Mouse (Mus musculus) lung, embryonic 14.5 days (tissue): ENCODE results near the gene Retreg1. TPM values are rescaled to one million over a fixed set of nuclear protein-coding genes. Genes with fewer than 3 reads are reported as not detected.

Source experiments
- ATAC-seq: fragments of 200-750 bp; cut with Nextera tagmentation; 2 replicates; pipeline ENCODE4 v1.8.0; 2017; ENCODE audit warnings: mild to moderate bottlenecking, moderate TSS enrichment, moderate library complexity; ENCODE audit not compliant: insufficient read depth
- DNase-seq: peaks from one replicate; pipeline ENCODE4 v3.0.0-alpha.2; 2015
- H3K27ac ChIP-seq: fragments of 300-500 bp; sonication (generic); 2 replicates; pipeline ENCODE4 v1.5.1; 2014; ENCODE audit warnings: low read depth, mild to moderate bottlenecking, moderate library complexity
- H3K27me3 ChIP-seq: fragments of 300-500 bp; sonication (generic); 2 replicates; pipeline ENCODE4 v1.6.1; 2014; ENCODE audit warnings: low read length, control low read depth; ENCODE audit not compliant: insufficient read depth
- H3K36me3 ChIP-seq: fragments of 300-500 bp; sonication (generic); 2 replicates; pipeline ENCODE4 v1.6.1; 2014; ENCODE audit warnings: control low read depth; ENCODE audit not compliant: insufficient read depth
- H3K4me1 ChIP-seq: fragments of 300-500 bp; sonication (generic); 2 replicates; pipeline ENCODE4 v1.6.1; 2014; ENCODE audit warnings: antibody characterized with exemption, control low read depth; ENCODE audit not compliant: insufficient read depth
- H3K4me2 ChIP-seq: fragments of 300-500 bp; sonication (generic); 2 replicates; pipeline ENCODE4 v1.6.1; 2014; ENCODE audit warnings: mild to moderate bottlenecking
- H3K4me3 ChIP-seq: fragments of 300-500 bp; sonication (generic); 2 replicates; pipeline ENCODE4 v1.5.1; 2014; ENCODE audit warnings: low read depth, low read length
- H3K9ac ChIP-seq: fragments of 300-500 bp; sonication (generic); 2 replicates; pipeline ENCODE4 v1.6.1; 2014
- H3K9me3 ChIP-seq: fragments of 300-500 bp; sonication (generic); 2 replicates; pipeline ENCODE4 v1.6.1; 2016; ENCODE audit warnings: low read depth, low read length, control low read depth
- CTCF ChIP-seq: IDR thresholded peaks from 2 replicates; pipeline ENCODE4 v1.5.1; 2016; ENCODE audit warnings: antibody characterized with exemption, low read depth
- WGBS: fragments of 180-500 bp; shearing (Covaris S2); extraction: QIAGEN DNeasy Blood & Tissue Kit; methylation state at CpG from one replicate; pipeline ENCODE4 v1.1.7; 2014; 5-methylcytosine and 5-hydroxymethylcytosine counted together
- polyA plus RNA-seq: library from polyadenylated mRNA; unstranded; fragments of >200 nt; fragmentation: Nextera tagmentation; extraction: Ambion mirVana; gene quantifications from 2 replicates; pipeline ENCODE4 v1.2.1, GENCODE M21; 2014

Gene Retreg1
- polyA plus RNA-seq, 1 experiment from 2014 or later, result 5.0 TPM

DNA sequence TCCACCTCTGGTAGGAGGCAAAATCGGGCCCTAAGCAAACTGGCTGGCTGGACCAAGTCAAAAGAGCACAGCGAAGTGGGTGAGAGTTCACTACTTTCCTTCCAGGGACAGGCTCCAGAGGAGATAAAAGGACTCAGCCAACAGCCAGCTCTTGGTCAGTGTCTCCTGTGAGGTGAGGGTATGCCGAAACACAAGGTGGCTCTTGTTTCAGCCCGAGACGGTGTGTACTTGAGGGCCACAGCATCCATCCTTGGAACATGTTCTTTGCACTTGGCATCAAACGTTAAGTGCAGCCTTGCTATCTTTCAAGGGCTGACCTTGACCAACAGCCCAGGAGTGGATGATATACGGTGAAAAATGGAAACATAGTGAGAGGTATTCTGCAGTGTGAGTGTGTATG, 75.7 kb downstream of the Retreg1 start:
- no peak overlapping the region for H3K9ac ChIP-seq
- DNase-seq, result no peak
- no peaks in the 10 kb centered on the region for H3K27me3 ChIP-seq
- no peak for TF ChIP-seq CTCF
- H3K4me1 ChIP-seq, result no peaks in the 10 kb centered on the region
- H3K4me3 ChIP-seq, result no peak overlapping the region
- H3K36me3 ChIP-seq, result no peaks in the 10 kb centered on the region
- 71% methylated on average over 7 of the region's 7 CpGs for WGBS
- H3K9me3 ChIP-seq, result no peaks in the 10 kb centered on the region
- ATAC-seq, result no peak
- H3K27ac ChIP-seq, result no peak overlapping the region
- no peak overlapping the region for H3K4me2 ChIP-seq

DNA sequence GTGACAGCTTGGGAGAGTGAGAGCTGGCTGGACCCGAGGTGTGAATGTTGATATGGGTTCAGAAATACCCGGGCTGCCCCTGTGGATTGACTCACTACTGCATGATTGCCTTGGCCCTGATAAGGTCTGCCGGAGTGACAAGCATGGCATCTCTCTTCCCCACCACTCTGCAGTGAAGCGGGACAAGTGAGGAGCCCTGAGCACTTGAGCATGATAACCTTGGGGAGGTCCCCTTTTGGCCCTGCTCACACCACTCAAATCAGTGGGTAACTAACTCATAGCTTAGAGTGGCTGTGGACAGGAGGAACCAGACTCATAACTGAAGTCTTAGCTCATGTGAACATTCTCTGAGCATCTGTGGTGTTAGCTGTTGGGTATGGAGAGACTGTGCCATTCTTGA, 77.0 kb downstream of the Retreg1 start:
- H3K27ac ChIP-seq, result no peak overlapping the region
- no peaks in the 10 kb centered on the region for H3K36me3 ChIP-seq
- no peaks in the 10 kb centered on the region for H3K4me1 ChIP-seq
- 50% methylated on average over 4 of the region's 4 CpGs for WGBS
- no peaks in the 10 kb centered on the region for H3K27me3 ChIP-seq
- H3K4me3 ChIP-seq, result no peak overlapping the region
- H3K4me2 ChIP-seq, result no peak overlapping the region
- H3K9me3 ChIP-seq, result no peaks in the 10 kb centered on the region
- no peak overlapping the region for H3K9ac ChIP-seq
- TF ChIP-seq CTCF, result no peak
- ATAC-seq, result no peak
- DNase-seq, result no peak

DNA sequence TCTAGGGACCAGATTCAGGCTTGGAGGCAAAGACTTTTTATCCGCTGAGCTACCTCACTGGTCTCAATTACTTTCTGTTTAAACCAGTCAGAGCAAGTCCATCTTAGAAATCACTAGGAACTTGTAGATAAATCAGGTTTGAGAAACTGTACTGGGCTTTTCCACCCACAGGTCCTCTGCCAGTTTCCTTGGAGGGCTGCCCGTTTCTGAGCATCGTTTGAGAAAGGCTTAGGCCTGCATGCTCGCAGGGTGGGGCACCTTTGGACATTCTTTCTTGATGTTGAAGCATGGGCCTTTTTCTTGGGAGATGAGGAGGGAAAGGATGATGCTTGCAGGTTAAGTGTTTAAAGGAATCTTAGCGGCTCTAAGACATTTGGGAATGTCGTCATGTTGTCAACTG, 77.9 kb downstream of the Retreg1 start:
- ATAC-seq (no peak), DNase-seq (no peak)
- Histone ChIP-seq H3K4me2 (no peak overlapping the region), H3K9me3 (no peaks in the 10 kb centered on the region), H3K4me1 (no peaks in the 10 kb centered on the region), H3K27ac (no peak overlapping the region), H3K4me3 (no peak overlapping the region), H3K36me3 (no peaks in the 10 kb centered on the region), H3K27me3 (no peaks in the 10 kb centered on the region), H3K9ac (no peak overlapping the region)
- WGBS, result 83% methylated on average over 6 of the region's 6 CpGs
- no peak for TF ChIP-seq CTCF

DNA sequence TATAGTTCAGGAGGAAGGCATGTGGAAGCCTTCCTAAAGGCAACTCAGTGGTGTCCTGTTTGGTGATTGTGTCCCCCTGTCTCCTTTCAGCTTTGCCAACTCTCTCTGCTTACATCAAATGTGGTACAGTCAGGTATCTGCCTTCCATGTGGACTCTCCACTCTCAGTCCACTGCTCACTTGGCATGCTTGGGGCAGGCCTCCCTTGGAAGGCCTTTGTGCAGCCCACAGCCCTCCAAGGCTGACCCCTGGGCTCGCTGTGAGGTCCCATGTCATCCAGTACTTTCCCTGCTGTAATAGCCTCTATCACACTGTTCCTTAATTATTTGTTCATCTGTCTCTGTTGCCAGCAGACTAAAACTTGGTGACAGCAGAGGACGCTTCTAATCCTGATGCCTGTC, 79.0 kb downstream of the Retreg1 start:
- Histone ChIP-seq H3K4me3 (no peak overlapping the region), H3K27ac (no peak overlapping the region), H3K9me3 (no peaks in the 10 kb centered on the region), H3K27me3 (no peaks in the 10 kb centered on the region), H3K36me3 (no peaks in the 10 kb centered on the region), H3K4me1 (no peaks in the 10 kb centered on the region), H3K4me2 (no peak overlapping the region), H3K9ac (no peak overlapping the region)
- ATAC-seq (no peak), DNase-seq (no peak)
- WGBS, result 50% methylated on average over 2 of the region's 2 CpGs
- no peak for TF ChIP-seq CTCF

DNA sequence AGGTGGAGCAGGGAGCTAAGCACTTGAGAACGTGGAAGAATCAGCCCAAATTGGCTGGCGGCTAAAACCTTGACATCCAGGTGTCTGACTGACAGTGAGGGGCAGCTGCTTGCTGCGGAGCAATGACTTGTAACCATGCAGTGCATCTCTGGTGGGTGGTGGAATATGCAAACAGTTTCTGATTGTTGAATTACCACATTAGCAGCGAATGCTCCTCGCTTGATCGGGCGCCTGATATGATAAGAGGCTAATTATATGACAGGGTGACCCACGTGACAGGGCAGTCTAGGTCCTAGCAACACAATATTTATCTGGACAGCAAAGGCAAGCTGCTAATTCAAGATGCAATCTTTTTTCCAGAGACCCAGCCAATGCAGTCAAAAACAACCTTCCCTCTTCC, 80.9 kb downstream of the Retreg1 start:
- no peaks in the 10 kb centered on the region for H3K9me3 ChIP-seq
- WGBS, result 79% methylated on average over 8 of the region's 8 CpGs
- no peaks in the 10 kb centered on the region for H3K4me1 ChIP-seq
- H3K4me2 ChIP-seq, result no peak overlapping the region
- H3K4me3 ChIP-seq, result no peak overlapping the region
- no peaks in the 10 kb centered on the region for H3K27me3 ChIP-seq
- H3K36me3 ChIP-seq, result no peaks in the 10 kb centered on the region
- no peak overlapping the region for H3K27ac ChIP-seq
- no peak for TF ChIP-seq CTCF
- no peak overlapping the region for H3K9ac ChIP-seq
- no peak for DNase-seq
- no peak for ATAC-seq

DNA sequence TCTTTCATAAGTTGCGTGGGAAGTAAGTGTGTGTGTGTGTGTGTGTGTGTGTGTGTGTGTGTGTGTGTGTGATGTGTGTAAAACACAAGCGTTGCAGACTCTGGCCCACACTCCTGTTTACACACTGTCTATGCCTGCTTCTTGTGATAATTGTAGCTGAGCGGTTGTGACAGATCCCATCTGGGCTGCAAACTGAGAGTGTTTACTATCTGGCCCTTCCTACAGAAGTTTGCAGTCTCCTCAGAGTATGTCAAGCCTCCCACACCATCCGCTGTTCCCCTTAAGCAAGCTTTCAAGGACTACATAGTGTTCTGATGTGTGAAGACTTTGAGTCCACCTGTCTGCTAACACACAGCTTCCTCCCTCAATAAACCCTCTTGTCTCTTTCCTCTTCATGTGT, 83.2 kb downstream of the Retreg1 start:
- Histone ChIP-seq H3K9me3 (no peaks in the 10 kb centered on the region), H3K36me3 (no peaks in the 10 kb centered on the region), H3K4me1 (no peaks in the 10 kb centered on the region), H3K9ac (no peak overlapping the region), H3K4me2 (no peak overlapping the region), H3K27ac (no peak overlapping the region), H3K4me3 (no peak overlapping the region), H3K27me3 (no peaks in the 10 kb centered on the region)
- DNase-seq (peak; percentile 80), ATAC-seq (peak; percentile 90)
- WGBS, result 47% methylated on average over 4 of the region's 4 CpGs
- no peak for TF ChIP-seq CTCF

DNA sequence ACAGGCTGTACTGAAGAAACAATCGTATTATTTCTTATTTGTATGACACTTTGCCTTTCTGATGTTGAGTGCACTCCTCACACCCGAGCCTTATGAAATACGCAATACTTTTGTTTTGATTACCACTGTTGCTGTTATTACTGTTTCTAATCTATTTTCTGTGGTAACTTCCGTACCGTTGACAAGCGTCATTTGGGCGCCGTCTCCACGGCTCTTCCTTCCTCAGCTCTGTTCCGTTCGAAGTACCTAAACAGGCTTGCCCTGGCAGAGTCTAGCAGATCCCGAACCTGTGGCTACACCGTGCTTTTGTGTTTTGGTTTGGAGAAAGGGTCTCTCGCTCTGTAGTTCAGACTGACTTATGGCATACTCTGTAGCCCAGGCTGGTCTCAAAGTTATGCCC, 84.1 kb downstream of the Retreg1 start:
- no peak overlapping the region for H3K9ac ChIP-seq
- DNase-seq (no peak), ATAC-seq (no peak)
- H3K27me3 ChIP-seq, result no peaks in the 10 kb centered on the region
- H3K27ac ChIP-seq, result no peak overlapping the region
- no peak for TF ChIP-seq CTCF
- H3K4me1 ChIP-seq, result no peaks in the 10 kb centered on the region
- no peak overlapping the region for H3K4me2 ChIP-seq
- H3K4me3 ChIP-seq, result no peak overlapping the region
- H3K9me3 ChIP-seq, result no peaks in the 10 kb centered on the region
- H3K36me3 ChIP-seq, result no peaks in the 10 kb centered on the region
- 86% methylated on average over 14 of the region's 14 CpGs for WGBS

DNA sequence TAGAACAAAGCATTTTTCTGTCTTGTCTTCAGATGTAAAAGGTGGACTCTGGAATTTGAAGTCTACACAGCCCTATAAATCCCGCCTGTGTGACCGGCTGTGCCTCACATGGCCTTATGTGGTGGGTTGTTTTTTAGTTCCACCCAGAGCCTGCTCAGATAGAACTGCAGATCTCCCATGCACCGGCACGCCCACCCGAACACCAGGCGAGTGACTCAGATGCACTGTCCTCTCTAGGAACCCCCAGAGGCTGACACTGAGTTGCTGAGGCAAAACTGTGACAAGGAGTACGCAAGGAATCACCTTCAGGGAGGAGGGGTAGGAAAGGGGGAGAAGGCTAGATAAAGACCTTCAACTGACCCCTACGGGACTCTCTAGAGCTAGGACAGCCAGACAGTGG, 85.0 kb downstream of the Retreg1 start:
- no peaks in the 10 kb centered on the region for H3K4me1 ChIP-seq
- 87% methylated on average over 8 of the region's 8 CpGs for WGBS
- H3K9ac ChIP-seq, result no peak overlapping the region
- no peaks in the 10 kb centered on the region for H3K27me3 ChIP-seq
- no peak for DNase-seq
- no peaks in the 10 kb centered on the region for H3K36me3 ChIP-seq
- no peak overlapping the region for H3K4me3 ChIP-seq
- H3K4me2 ChIP-seq, result no peak overlapping the region
- no peak for TF ChIP-seq CTCF
- H3K27ac ChIP-seq, result no peak overlapping the region
- no peak for ATAC-seq
- H3K9me3 ChIP-seq, result no peaks in the 10 kb centered on the region
